Mouse (Mus musculus) E14TG2a.4 (cell line): ENCODE results near the gene Gm26965.
"Not testable (repeated sequence)": the region's sequence is repeated elsewhere in the genome, so short reads cannot be mapped to it uniquely, and the experiment has no call there.

Experiments used
- H3K27me3 ChIP-seq: 2 replicates; pipeline ENCODE4 v1.6.1; 2014; ENCODE audit warnings: low read length, control low read depth; ENCODE audit not compliant: insufficient read depth
- H3K36me3 ChIP-seq: 2 replicates; pipeline ENCODE4 v1.6.1; 2014; ENCODE audit warnings: low read length, control low read depth; ENCODE audit not compliant: insufficient read depth
- H3K4me1 ChIP-seq: replicated peaks from 2 replicates; pipeline ENCODE4 v1.6.1; 2014; ENCODE audit warnings: low read depth, low read length, control low read depth
- H3K4me3 ChIP-seq: replicated peaks from 2 replicates; pipeline ENCODE4 v1.5.1; 2014; ENCODE audit warnings: mild to moderate bottlenecking, low read length
- H3K9me3 ChIP-seq: 2 replicates; pipeline ENCODE4 v1.6.1; 2014; ENCODE audit warnings: low read length, control low read depth
- CTCF ChIP-seq: conservative IDR thresholded peaks from 2 replicates; pipeline ENCODE4 v1.5.1; 2014; ENCODE audit warnings: low read length
- NANOG ChIP-seq: IDR thresholded peaks from 2 replicates; pipeline ENCODE4 v1.6.1; 2014; ENCODE audit warnings: borderline replicate concordance, low read length, mixed read lengths
- POU5F1 ChIP-seq: IDR thresholded peaks from 2 replicates; pipeline ENCODE4 v1.6.1; 2014; ENCODE audit warnings: low read length, borderline replicate concordance

The Gm26965 gene

GRCm38 (mm10) chr13:67495631-67496030 is 30.3 kb downstream of the Gm26965 start:
- Histone ChIP-seq H3K36me3 (peaks cover 27% of the 10 kb centered on the region), H3K4me1 (peaks cover 12% of the 10 kb centered on the region), H3K27me3 (no peaks in the 10 kb centered on the region), H3K4me3 (no peak overlapping the region), H3K9me3 (no peaks in the 10 kb centered on the region)
- TF ChIP-seq NANOG (no peak), CTCF (no peak), POU5F1 (no peak)

GRCm38 (mm10) chr13:67484424-67484811 is 41.5 kb downstream of the Gm26965 start:
- Histone ChIP-seq H3K36me3 (peaks cover 15% of the 10 kb centered on the region), H3K27me3 (no peaks in the 10 kb centered on the region), H3K4me1 (peaks cover 15% of the 10 kb centered on the region), H3K9me3 (no peaks in the 10 kb centered on the region), H3K4me3 (peak overlapping the region; percentile 88)
- TF ChIP-seq NANOG (no peak), POU5F1 (no peak), CTCF (no peak)

- Histone ChIP-seq H3K9me3 (no peaks in the 10 kb centered on the region), H3K4me1 (peaks cover 15% of the 10 kb centered on the region), H3K4me3 (peak within 1 kb of the TSS; percentile 88), H3K36me3 (peaks cover 15% of the 10 kb centered on the region), H3K27me3 (no peaks in the 10 kb centered on the region)
- no peak for TF ChIP-seq CTCF
- no peak for TF ChIP-seq POU5F1
- TF ChIP-seq NANOG = no peak
Measured at GRCm38 (mm10) chr13:67483625-67484423, 42.1 kb downstream of the Gm26965 start, which contains the start of gene Zfp874b. TSS of gene Zfp874b (minus strand) at chr13:67484258.

GRCm38 (mm10) chr13:67481528-67481927 is 44.4 kb downstream of the Gm26965 start:
- Histone ChIP-seq H3K9me3 (no peaks in the 10 kb centered on the region), H3K27me3 (no peaks in the 10 kb centered on the region), H3K4me1 (peaks cover 15% of the 10 kb centered on the region), H3K4me3 (no peak overlapping the region), H3K36me3 (peaks cover 21% of the 10 kb centered on the region)
- TF ChIP-seq POU5F1 = no peak
- TF ChIP-seq NANOG = no peak
- no peak for TF ChIP-seq CTCF

GRCm38 (mm10) chr13:67469274-67469673 is 56.7 kb downstream of the Gm26965 start:
- Histone ChIP-seq H3K27me3 (no peaks in the 10 kb centered on the region), H3K36me3 (peaks cover 15% of the 10 kb centered on the region), H3K4me3 (no peak overlapping the region), H3K9me3 (peaks cover 4% of the 10 kb centered on the region), H3K4me1 (no peaks in the 10 kb centered on the region)
- no peak for TF ChIP-seq CTCF
- TF ChIP-seq POU5F1 = no peak
- no peak for TF ChIP-seq NANOG

GRCm38 (mm10) chr13:67463506-67464185 is 62.3 kb downstream of the Gm26965 start:
- not testable (repeated sequence) for H3K36me3 ChIP-seq, H3K27me3 ChIP-seq, H3K4me1 ChIP-seq, H3K4me3 ChIP-seq
- peaks cover 11% of the 10 kb centered on the region for H3K9me3 ChIP-seq

- Histone ChIP-seq H3K4me3 (peak overlapping the region; percentile 79), H3K4me1 (peaks cover 21% of the 10 kb centered on the region), H3K27me3 (no peaks in the 10 kb centered on the region), H3K9me3 (no peaks in the 10 kb centered on the region), H3K36me3 (peaks cover 6% of the 10 kb centered on the region)
- TF ChIP-seq NANOG = no peak
- TF ChIP-seq POU5F1 = no peak
- no peak for TF ChIP-seq CTCF
Measured at GRCm38 (mm10) chr13:67452021-67452309, 74.0 kb downstream of the Gm26965 start.

- no peak for TF ChIP-seq CTCF
- no peak for TF ChIP-seq NANOG
- TF ChIP-seq POU5F1 = no peak
- H3K27me3 ChIP-seq = no peaks in the 10 kb centered on the region
- no peaks in the 10 kb centered on the region for H3K9me3 ChIP-seq
- peak within 1 kb of the TSS; percentile 79 for H3K4me3 ChIP-seq
- H3K4me1 ChIP-seq = peaks cover 21% of the 10 kb centered on the region
- peaks cover 6% of the 10 kb centered on the region for H3K36me3 ChIP-seq
Measured at GRCm38 (mm10) chr13:67451172-67452020, 74.6 kb downstream of the Gm26965 start, which contains the start of gene Zfp874a. TSS of gene Zfp874a (minus strand) at chr13:67451624.
